Mouse (Mus musculus): Measurements from ENCODE around the gene Scamp3.

GRCm38 (mm10) chr3:89226900-89227299 lies 49.6 kb downstream of the Scamp3 start, which contains the start of gene Mtx1:
- TF ChIP-seq CTCF (IDR thresholded peaks at IDR 0.05; ENCODE audit: extremely low read depth, insufficient read length, insufficient replicate concordance, low read depth, low read length) (no peak), POLR2A (IDR thresholded peaks at IDR 0.05; ENCODE audit: low read depth, low read length) (no peak)
